Mouse (Mus musculus) gastrocnemius, postnatal 25 days (tissue): ENCODE data around the gene Hfe2. TPM values are rescaled to one million over a fixed set of nuclear protein-coding genes. Genes with fewer than 3 reads are reported as not detected.

Source experiments
- DNase-seq: peaks from one replicate; pipeline ENCODE4 v3.0.0; 2022
- total RNA-seq, 2 experiments: library from RNA; stranded (reverse); gene quantifications; 1 replicate in 1 of 2; 2 replicates in 1 of 2; pipeline ENCODE4 v1.2.3; 2021

The Hfe2 gene
- total RNA-seq, 2 experiments from 2014 or later = 474 to 621 TPM

DNA sequence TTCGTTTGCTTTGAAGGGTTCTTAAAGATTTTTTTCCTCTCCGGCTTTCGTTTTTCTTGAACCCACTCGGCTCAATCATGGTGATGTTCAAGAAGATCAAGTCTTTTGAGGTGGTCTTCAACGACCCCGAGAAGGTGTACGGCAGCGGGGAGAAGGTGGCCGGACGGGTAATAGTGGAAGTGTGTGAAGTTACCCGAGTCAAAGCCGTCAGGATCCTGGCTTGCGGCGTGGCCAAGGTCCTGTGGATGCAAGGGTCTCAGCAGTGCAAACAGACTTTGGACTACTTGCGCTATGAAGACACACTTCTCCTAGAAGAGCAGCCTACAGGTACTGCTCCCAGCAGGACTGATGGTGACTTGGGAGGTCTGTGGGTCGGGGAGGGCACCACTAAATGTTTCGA, 33.2 kb downstream of the Hfe2 start:
- DNase-seq = no peak

DNA sequence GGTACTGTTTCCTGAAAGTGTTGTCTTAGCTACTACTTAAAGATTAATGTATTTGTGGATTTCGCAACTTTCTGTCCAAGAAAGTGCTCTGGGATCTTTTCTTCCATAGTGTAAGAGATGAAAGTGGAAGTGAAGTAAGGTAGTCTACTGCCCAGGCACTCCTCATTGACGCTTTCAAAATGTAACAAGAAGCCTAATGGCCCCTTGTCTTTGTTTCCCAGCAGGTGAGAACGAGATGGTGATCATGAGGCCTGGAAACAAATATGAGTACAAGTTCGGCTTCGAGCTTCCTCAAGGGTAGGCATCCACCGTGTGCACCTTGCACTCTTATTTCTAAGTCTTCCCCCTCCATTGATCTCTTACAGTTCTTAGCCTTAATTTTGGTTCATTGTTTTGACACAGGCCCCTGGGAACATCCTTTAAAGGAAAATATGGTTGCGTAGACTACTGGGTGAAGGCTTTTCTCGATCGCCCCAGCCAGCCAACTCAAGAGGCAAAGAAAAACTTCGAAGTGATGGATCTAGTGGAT, 33.8 kb downstream of the Hfe2 start:
- no peak for DNase-seq

DNA sequence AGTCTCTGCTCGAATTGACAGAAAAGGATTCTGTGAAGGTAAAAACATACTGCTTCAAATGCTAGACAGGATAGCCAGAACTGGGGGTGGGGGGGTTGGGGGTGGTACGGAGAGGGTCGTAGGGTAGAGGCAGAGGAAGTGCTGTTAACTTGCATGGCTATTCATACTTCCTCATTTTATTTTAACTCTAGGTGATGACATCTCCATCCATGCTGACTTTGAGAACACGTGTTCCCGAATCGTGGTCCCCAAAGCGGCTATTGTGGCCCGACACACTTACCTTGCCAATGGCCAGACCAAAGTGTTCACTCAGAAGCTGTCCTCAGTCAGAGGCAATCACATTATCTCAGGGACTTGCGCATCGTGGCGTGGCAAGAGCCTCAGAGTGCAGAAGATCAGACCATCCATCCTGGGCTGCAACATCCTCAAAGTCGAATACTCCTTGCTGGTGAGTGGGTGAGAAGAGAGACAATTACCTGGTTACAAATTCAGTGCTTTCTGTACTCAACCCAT, 34.5 kb downstream of the Hfe2 start:
- no peak for DNase-seq

DNA sequence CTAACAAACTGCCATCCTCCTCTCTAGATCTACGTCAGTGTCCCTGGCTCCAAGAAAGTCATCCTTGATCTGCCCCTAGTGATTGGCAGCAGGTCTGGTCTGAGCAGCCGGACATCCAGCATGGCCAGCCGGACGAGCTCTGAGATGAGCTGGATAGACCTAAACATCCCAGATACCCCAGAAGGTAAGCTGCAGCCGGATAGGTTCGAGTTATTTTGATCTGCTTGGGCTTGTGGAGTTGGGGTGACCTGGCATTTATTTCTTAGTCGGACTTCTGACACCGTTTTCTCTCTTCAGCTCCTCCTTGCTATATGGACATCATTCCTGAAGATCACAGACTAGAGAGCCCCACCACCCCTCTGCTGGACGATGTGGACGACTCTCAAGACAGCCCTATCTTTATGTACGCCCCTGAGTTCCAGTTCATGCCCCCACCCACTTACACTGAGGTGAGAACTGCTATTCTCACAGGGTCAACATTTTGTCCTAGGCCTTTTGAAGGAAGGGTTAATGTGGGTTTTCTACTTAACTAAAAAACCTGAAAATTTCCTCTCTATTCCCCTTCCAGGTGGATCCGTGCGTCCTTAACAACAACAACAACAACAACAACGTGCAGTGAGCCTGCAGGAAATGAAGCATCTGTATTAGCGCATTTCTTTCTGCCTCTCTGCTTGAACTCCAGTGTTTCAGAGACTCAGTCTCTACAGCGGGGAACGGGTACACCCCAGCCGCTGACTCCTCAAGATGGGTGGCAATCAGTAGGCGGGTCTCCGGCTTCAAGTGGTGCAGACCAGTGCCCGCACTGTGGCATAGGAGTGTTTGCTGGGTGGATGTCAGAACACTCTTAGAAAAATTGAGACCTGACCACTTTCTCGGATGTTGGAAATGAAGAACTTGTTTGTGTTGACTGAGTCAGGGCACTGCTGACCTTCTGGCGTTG, 35.2 kb downstream of the Hfe2 start:
- no peak for DNase-seq

DNA sequence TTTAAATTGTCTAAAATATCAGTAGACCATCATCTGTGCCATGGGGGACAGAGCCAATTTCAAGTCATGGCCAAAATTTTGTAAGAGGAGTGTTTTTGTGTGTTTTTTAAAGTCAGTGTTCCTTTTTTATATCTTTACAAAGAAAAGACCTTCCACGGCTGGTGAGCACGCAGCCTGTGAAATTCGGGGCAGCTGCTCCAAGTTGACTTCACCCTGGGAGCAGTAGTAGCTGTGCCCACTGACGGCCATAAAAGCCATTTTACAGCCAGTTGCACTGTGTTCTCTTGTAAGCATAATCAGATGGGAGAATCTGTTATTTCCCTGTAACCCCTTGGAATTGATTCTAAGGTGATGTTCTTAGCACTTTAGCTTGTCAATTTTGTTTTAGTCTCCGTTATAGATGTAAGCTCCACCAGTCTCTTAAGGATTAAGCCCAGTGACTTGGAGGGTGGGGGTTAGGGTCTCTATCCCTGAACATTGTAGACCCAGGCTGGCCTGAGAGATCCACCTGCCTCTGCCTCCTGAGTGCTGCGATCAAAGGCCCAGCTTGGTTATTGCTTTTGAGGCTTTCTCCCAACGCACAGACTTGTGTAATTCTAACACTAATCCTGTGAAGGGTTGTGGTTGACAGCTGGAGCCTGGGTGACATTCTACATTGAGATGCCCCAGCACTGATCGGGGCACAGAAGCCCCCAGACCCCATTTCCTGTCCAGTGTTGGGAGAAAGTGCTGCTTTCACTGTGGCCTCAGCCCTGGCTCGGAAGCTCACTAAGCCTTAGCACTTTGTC, 36.1 kb downstream of the Hfe2 start:
- no peak for DNase-seq

DNA sequence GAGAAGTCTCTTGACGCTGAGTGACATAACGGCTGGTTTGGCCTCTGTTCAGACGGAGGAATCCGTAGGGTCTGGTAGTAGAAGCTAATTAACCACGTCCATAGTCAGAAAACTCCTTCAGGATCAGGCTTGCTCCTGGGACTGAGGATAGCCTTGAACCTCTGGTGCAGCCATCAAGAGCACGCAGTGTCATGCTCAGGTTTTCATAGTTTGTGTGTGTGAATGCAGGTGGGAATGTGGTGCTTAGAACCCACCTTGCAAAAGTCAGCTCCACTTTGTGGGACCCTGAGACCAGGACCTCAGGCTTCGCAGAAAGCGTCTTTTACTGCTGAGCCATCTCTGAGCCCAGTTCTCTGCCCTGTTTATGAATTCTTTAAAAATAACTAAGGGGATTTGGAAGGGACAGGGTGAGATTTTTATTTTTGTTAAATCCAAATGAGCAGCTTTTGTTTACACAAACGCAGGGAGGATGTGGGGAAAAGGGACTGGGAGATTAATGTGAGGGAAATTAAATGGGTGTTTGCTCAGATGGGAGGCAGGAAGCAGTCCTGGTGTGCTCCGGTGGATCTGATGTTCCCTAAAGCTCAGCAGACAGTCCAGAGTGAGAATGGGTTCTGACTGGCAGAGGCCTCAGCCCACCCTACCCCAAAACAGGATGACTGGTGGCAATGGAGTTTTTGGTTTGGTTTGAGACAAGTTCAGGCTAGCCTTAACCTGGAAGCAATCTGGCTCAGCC, 37.1 kb downstream of the Hfe2 start:
- peak; percentile 55 for DNase-seq

DNA sequence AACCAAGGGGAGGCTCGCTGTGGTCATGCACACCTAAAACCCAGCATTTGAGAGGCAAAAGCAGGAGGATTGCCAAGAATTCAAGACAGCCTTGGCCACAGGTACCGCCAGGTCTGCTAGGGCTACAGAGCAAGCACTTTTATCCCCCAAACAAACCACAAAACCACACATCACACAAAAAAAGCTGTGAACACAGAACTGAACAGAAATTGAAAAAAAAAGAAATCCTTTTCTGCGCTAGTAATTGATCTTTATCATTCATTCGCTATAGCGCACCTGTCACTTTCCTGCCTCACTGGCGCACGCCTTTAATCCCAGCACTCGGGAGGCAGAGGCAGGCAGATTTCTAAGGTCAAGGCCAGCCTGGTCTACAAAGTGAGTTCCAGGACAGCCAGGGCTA, 38.3 kb downstream of the Hfe2 start:
- DNase-seq = no peak

DNA sequence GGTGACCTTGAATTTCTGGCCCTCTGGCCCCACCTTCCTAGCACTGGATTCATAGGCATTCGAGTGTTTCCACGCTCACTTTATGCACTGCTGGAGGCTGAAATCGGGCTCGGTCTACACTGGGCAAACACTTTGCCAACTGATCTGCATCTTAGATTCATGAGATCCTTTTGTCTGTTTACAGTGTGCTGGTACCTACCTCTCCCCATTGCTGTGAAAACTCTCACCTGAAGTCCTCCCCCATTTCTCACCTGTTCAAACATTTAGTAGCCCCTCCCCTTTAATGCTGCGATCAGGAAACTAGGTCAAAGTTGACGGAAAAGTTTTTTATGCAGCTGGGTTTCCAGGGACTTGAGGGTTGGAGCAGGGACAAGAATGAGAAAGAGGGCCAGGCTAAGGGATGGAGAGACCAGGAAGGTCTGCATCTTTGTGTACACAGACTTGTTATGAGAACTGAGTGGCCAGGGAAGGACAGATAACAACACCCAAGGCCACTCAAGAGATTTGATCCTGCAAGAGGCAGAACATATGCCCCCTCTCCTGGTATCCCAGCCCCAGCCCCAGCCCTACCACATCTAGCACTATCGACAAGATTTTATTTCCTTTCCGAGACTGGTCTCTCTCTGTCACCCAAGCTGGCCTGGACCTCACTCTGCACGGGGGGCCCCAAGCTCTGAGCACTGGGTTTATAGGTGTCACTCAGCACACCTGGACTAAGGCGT, 39.1 kb downstream of the Hfe2 start:
- no peak for DNase-seq

DNA sequence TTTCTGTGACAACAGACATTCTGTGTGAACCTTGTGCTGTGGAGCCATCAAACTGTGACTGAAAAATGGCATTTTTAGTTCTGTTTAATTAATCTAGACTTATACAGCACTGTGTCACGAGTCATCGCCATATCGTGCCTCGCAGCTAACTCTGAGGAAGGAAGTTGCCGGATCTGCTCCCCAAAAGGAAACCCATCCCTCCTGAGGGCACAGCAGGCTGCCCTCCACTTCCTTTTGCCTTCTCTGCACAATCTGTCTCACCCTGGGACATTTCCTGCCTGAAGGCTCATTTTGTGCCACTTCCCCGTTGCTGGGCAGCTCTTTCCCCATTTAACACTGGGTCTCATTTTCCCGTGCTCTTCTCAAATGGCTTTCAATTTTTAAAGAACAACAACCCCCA, 39.7 kb downstream of the Hfe2 start:
- peak; percentile 45 for DNase-seq

DNA sequence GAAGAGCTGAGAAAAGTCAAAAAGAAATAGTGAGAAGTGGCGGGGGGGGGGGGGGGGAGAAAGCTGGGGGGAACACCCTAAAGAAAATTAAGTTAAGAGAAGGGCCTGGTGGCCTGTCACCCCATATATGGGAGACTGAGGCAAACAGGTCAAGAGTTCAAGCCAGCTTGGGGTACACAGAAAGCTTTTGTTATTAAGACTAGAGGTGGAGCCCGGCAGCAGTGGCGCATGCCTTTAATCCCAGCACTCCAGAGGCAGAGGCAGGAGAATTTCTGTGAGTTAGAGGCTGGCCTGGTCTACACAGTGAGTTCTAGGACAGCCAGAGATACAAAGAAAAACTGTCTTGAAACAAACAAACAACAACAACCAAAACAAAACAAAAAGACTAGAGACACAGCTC, 40.1 kb downstream of the Hfe2 start:
- DNase-seq = no peak

DNA sequence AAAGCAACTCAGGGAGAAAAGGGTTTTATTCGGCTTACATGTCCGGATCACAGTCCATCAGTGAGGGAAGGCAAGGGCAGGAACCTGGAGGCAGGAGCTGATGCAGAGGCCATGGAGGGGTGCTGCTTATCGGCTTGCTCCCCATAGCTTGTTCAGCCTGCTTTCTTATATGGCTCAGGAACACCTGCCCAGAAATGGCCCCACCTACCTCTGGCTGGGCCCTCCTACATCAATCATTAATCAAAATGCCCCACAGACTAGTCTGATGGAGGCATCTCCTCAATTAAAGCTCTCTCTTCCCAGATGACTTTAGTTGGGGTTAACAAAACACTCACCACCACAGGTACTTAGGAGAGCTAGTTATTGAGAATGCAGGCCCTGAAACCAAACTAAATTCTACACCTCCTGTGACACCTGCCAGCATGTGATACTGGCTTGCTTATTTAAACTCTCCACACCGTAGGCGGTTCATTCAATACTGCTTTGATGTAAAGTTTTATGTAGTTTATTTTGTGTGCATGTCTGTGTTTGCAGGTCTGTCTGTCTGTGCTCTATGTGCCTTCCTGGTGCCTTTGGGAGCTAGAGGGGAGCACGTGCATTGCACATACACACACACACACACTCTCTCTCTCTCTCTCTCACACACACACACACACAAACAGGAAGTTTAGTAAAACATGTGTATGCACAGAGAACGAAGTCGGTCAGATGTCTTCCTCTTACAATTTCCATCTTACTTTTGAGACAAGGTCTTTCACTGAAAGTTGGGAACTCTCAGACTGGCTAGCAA, 41.9 kb downstream of the Hfe2 start:
- no peak for DNase-seq

DNA sequence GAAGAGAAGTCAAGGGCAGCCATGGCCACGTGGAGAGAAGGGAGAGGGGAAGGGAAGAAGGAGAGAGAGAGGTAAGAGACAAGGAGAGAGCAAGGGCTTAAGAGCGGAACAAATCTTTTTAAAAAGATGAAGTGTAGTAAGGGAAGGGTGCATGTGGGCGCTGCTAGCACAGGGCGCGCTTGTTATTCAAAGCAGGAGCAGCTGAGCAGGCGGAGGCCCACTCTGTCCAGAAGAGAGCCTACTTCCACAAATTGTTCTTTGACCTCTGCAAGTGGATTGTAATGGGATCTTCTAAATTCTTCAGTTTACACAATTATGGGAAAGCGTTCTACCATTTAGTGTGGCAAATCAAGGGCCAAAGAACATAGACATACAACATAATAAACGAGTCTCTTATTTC, 43.6 kb downstream of the Hfe2 start:
- DNase-seq = no peak

DNA sequence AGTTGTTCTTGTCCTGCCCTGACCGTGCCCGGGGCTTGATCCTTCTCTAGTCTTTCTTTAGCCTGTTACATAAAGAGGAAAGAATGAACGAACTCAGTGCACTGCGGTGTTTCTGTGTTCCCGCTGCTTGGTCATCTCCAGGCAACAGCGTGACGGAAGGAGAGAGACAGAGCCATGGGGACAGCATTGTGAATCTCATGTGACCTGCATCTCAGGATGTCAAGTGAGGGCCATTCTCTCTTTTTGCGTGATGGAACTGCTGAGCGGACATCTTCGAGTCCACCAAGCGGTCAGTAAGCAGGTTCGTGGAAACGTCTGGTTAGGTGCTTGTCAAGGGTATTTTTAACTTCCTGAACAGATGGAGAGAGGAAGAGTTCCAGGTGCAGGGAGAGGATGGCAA, 44.5 kb downstream of the Hfe2 start:
- DNase-seq = no peak

DNA sequence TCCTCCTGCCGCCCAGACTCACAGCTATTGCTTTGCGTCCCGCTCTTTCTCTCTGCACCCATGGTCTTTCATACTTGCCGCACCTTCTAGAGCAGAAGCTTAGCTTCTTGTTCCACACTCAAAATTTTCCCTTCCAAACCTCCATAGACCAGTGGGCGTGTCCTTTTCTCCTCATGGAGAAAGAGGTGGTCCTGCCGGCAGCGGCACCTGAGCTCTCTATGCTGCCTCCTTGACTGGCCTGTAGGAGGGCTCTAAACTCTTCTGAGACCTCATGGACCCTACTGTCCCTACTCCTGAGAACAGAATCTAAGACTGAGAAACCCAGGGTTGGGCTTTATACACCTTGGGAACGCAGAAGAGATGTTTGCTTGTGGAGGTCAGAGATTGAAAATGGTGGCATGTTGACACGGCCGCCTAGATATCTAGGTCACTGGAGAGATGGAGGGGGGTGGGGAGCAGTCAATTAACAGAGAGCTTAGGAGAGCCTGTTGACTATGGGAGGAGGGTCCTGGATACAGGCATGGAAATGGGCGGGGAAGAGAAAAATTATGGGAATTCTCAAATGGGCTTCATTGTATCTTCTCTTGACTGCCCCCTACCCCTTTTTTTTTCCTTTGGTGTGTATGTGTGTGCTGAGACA, 45.1 kb downstream of the Hfe2 start:
- DNase-seq = no peak

DNA sequence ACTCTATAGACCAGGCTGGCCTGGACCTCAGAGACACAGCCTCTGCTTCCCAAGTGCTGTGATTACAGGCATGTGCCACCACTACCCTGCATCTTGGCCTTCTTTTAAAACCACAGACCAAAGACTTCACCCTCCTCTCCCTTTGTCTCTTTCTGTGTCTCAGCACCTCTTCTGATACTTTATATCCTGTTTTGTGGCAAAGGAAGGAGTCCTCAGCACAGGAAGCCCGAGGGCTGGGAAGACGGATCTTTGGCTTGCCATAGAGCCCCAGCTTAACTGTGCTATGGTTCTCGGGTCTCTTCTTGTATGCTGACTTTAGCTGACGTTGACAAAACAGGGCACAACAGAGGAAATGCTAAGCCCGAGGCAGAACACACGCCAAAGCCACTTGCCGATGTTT, 45.7 kb downstream of the Hfe2 start:
- no peak for DNase-seq

DNA sequence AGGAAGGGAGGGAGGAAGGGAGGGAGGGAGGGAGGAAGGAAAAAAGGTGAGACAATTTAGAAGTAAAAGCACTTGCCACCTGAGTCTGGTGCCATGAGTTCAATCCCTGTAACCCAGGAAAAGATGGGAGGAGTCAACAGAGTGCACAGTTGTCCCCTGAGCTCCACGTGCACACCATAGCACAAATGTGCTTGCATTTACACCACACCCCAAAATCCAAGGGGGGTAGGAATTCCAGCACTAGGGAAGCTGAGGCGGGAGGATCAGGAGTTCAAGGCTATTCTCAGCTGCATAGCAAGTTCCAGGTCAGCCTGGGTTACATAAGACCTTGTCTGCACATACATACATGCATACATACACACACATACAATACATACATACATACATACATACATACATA, 46.4 kb downstream of the Hfe2 start:
- no peak for DNase-seq

DNA sequence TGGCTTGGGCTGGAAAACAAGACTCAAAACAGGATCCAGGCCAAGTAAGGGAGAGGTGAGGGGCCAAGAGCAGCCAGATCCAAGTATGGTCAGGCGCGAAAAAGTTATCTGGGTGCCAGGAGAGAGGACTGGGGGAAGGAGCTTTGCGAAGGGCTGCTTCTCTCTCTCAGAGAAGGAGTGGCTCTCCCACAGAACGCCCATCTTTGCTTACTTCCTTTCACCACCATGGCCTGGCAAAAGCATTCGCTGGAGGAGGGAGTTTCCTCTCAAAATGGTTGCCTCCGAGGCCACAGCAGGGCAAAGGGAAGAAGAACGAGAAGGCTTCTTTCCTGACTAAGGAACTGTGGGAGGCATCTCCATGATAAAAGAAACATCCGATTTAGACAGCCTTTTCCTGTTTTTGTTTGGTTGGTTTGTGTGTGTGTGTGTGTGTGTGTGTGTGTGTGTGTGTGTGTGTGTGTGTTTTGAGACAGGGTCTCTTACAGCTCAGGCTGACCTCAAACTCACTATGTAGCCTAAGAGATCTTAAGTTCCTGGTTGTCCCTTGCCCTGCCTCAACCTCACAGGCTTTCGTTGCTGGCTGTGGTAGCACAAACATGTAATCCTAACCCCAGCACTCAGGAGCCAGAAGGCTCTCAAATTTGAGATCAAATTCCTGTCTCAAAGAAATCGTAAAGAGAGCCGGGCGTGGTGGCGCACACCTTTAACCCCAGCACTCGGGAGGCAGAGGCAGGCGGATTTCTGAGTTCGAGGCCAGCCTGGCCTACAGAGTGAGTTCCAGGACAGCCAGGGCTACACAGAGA, 47.1 kb downstream of the Hfe2 start:
- DNase-seq = peak; percentile 58

DNA sequence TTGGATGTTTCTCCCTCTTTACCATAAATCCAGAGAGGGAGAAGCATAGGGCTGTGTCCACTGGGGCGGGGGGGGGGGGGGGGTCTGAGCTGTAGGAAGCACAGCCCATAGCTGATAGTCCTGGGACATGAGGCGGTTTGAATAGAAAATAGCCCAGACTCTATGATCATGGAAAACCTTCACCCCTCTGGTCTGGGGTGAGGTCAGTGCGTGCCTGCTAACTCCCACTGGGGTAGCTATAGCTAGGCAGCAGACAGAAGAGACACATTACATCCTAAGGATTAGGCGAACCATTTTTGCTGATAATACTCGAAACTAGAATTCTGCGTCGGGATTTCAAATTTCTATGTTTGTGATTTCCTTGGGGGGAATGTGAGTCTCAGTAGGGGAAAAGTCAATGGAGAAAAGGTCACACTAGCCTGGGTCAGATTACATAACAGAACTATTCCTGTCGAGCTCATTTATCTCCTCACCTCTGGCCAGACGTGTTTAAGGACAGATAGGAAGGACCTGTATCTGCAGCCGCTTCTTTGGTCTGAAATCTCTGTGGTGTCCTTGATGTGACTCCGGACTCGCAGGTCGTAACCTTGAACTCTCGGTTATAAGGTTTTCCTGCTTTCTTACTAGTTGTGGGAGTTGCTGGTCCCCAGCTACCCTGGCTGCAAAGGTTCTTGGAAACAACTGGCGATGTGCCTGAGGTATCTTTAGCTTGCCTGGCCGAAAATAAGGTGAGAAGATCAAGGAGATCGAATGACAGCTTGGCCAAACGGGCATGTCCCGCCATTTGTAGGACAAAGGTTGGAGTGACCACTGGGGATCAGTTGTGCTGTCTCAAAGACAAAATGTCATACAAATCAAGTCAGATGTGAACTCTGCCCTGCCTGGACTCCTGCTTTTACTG, 48.9 kb downstream of the Hfe2 start:
- peak; percentile 74 for DNase-seq
